Mouse (Mus musculus) olfactory bulb, adult 2 months (tissue): Measurements from ENCODE around the gene Nxpe4.

Experiments
- CTCF ChIP-seq: fragments of 200-500 bp; IDR thresholded peaks from 2 replicates; pipeline ENCODE4 v1.5.1; 2012; ENCODE audit warnings: low read depth, mild to moderate bottlenecking, low read length, moderate library complexity; ENCODE audit not compliant: insufficient read depth
- POLR2A ChIP-seq: fragments of 200-500 bp; IDR thresholded peaks from 2 replicates; pipeline ENCODE4 v1.6.1; 2012; ENCODE audit warnings: mild to moderate bottlenecking, low read depth, low read length, moderate library complexity; ENCODE audit not compliant: insufficient read depth

GRCm38 (mm10) chr9:48403590-48404209 lies 241.9 kb downstream of the Nxpe4 start:
- no peak for TF ChIP-seq CTCF
- no peak for TF ChIP-seq POLR2A
